Mouse (Mus musculus): ENCODE measurements around the gene Utp14b. TPM values are rescaled to one million over a fixed set of nuclear protein-coding genes. Genes with fewer than 3 reads are reported as not detected.

Gene Utp14b
- polyA plus RNA-seq, 1 experiment from 2014 or later, result 5.8 TPM

DNA sequence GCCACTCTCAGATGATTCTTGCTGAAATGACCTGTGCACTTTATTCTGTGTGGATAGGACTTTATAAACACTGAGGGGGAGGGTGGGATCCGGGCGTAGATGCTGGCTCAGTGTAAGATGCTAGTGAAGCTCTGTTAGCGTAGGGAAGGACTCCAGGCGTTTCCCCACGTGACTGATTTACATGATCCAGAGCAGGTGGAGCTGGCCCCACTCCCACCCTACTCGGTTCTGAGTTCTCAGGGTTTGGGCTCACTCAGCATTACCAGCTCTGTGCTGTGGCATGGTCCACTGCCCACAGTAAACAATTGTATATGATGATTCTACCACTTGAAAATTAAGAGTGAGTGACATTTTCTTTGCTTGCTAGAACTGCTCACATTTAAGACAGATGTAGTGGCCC is 40.3 kb downstream of the Utp14b start:
- no peak overlapping the region for H3K27ac ChIP-seq (ENCODE audit: low read depth)
- no peak overlapping the region for H3K4me3 ChIP-seq (ENCODE audit: low read depth, low read length)
- 57% methylated on average over 6 of the region's 6 CpGs for WGBS
- ATAC-seq (replicated peaks; ENCODE audit: low FRiP score, low TSS enrichment, low read depth), result no peak
- H3K4me2 ChIP-seq (ENCODE audit: low read length), result no peak overlapping the region
- DNase-seq (ENCODE audit: low spot score), result no peak
- H3K27me3 ChIP-seq (replicated peaks; ENCODE audit: control insufficient read depth, insufficient read depth, low read length), result no peaks in the 10 kb centered on the region
- H3K4me1 ChIP-seq (replicated peaks; ENCODE audit: control insufficient read depth, insufficient read depth, low read length), result no peaks in the 10 kb centered on the region
- no peak overlapping the region for H3K9ac ChIP-seq (ENCODE audit: low read length)
- peaks cover 88% of the 10 kb centered on the region for H3K36me3 ChIP-seq (ENCODE audit: control insufficient read depth, insufficient read depth, low read length)
- no peaks in the 10 kb centered on the region for H3K9me3 ChIP-seq (ENCODE audit: control insufficient read depth, low read length)

DNA sequence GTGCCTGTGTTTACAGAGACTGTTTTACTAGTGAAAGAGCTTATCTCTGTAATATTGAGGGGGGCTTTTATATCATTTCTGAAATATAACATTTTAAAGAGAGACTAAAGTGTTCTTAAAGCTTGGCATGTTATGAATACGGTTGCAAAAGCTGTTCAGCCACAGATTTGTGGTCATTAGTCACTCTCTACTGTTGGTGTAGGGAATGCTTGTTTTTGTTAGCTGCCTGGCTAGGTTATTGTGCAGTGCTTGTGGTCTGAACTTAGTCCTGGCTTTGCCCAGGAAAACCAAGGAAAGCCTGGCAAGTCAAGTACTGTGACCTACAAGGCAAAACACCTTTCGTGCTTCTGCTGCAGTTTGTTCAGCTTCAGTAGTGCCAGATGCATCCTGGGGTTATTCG is 43.9 kb downstream of the Utp14b start:
- Histone ChIP-seq H3K27me3 (replicated peaks; ENCODE audit: control insufficient read depth, insufficient read depth, low read length) (no peaks in the 10 kb centered on the region), H3K36me3 (ENCODE audit: control insufficient read depth, insufficient read depth, low read length) (peaks cover 91% of the 10 kb centered on the region), H3K4me2 (ENCODE audit: low read length) (no peak overlapping the region), H3K4me3 (ENCODE audit: low read depth, low read length) (no peak overlapping the region), H3K4me1 (replicated peaks; ENCODE audit: control insufficient read depth, insufficient read depth, low read length) (no peaks in the 10 kb centered on the region), H3K9me3 (ENCODE audit: control insufficient read depth, low read length) (no peaks in the 10 kb centered on the region), H3K27ac (ENCODE audit: low read depth) (no peak overlapping the region), H3K9ac (ENCODE audit: low read length) (no peak overlapping the region)
- 85% methylated on average over 3 of the region's 3 CpGs for WGBS
- ATAC-seq (replicated peaks; ENCODE audit: low FRiP score, low TSS enrichment, low read depth), result no peak
- no peak for DNase-seq (ENCODE audit: low spot score)

DNA sequence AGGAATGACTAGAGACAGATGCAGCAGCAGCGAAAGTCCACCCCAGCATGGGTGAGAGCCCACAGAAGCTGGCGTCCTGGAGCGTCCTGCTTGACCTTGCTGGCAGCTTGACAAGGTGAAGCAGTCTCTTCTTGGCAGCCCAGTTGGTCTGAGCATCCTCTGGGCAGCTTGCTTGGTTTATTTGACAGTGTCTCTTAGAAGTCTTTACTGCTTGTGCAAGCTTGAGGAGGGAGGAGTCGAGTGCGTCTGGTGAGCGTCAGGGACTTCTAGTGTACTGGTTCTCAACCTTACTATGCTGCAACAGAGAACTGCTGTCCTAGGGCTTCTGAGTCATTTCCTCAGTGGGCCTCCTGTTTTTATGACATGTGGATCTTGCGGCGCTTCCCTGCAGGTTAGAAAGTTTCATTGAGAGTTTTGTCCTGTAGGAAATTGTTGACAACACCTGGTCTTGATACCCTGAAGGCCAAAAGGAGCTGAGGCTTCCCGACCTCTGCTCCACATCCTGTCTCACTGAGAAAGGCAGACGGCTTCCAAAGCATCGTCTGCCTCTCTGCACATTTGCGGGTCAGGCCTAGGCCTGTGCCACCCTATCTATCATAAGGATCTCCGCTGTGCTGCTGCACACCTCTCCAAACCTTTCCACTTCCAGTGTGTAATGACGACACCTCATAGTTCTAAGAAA is 44.6 kb downstream of the Utp14b start:
- ATAC-seq (replicated peaks; ENCODE audit: low FRiP score, low TSS enrichment, low read depth) (no peak), DNase-seq (ENCODE audit: low spot score) (no peak)
- Histone ChIP-seq H3K9me3 (ENCODE audit: control insufficient read depth, low read length) (no peaks in the 10 kb centered on the region), H3K36me3 (ENCODE audit: control insufficient read depth, insufficient read depth, low read length) (peaks cover 84% of the 10 kb centered on the region), H3K9ac (ENCODE audit: low read length) (no peak overlapping the region), H3K4me1 (replicated peaks; ENCODE audit: control insufficient read depth, insufficient read depth, low read length) (no peaks in the 10 kb centered on the region), H3K4me3 (ENCODE audit: low read depth, low read length) (no peak overlapping the region), H3K27me3 (replicated peaks; ENCODE audit: control insufficient read depth, insufficient read depth, low read length) (no peaks in the 10 kb centered on the region), H3K4me2 (ENCODE audit: low read length) (no peak overlapping the region), H3K27ac (ENCODE audit: low read depth) (no peak overlapping the region)
- WGBS, result 61% methylated on average over 14 of the region's 14 CpGs

GRCm38 (mm10) chr1:78702964-78703285 is 45.1 kb downstream of the Utp14b start:
- H3K36me3 ChIP-seq (ENCODE audit: control insufficient read depth, insufficient read depth, low read length), result peaks cover 81% of the 10 kb centered on the region
- no peaks in the 10 kb centered on the region for H3K27me3 ChIP-seq (replicated peaks; ENCODE audit: control insufficient read depth, insufficient read depth, low read length)
- H3K4me3 ChIP-seq (ENCODE audit: low read depth, low read length), result no peak overlapping the region
- DNase-seq (ENCODE audit: low spot score), result no peak
- no peak for ATAC-seq (replicated peaks; ENCODE audit: low FRiP score, low TSS enrichment, low read depth)
- no peaks in the 10 kb centered on the region for H3K4me1 ChIP-seq (replicated peaks; ENCODE audit: control insufficient read depth, insufficient read depth, low read length)
- no peak overlapping the region for H3K4me2 ChIP-seq (ENCODE audit: low read length)
- WGBS, result 82% methylated on average over 2 of the region's 2 CpGs
- no peaks in the 10 kb centered on the region for H3K9me3 ChIP-seq (ENCODE audit: control insufficient read depth, low read length)
- H3K9ac ChIP-seq (ENCODE audit: low read length), result no peak overlapping the region
- H3K27ac ChIP-seq (ENCODE audit: low read depth), result no peak overlapping the region

DNA sequence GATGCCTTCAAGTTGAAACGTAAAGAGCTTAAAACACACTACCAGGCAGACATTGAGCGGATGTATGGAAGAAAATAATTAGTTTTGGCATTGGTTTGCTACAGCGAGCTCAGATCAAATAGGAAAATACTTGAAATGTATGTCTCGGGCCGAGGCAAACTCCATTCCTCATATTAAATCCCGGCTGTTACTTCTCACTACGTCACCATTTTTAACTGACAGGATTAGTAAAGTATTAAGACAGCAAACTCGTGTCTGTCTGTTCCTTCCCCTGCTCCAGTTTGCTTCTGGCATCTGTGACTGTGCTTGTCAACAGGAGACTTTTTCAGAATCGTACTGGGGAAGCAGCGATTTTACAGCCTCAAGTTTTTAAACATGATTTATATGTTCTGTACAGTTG is 48.5 kb downstream of the Utp14b start:
- ATAC-seq (replicated peaks; ENCODE audit: low FRiP score, low TSS enrichment, low read depth) (no peak), DNase-seq (ENCODE audit: low spot score) (no peak)
- no peaks in the 10 kb centered on the region for H3K4me1 ChIP-seq (replicated peaks; ENCODE audit: control insufficient read depth, insufficient read depth, low read length)
- H3K27ac ChIP-seq (ENCODE audit: low read depth), result no peak overlapping the region
- no peak overlapping the region for H3K4me2 ChIP-seq (ENCODE audit: low read length)
- WGBS, result 84% methylated on average over 10 of the region's 10 CpGs
- no peaks in the 10 kb centered on the region for H3K27me3 ChIP-seq (replicated peaks; ENCODE audit: control insufficient read depth, insufficient read depth, low read length)
- H3K9ac ChIP-seq (ENCODE audit: low read length), result no peak overlapping the region
- no peaks in the 10 kb centered on the region for H3K9me3 ChIP-seq (ENCODE audit: control insufficient read depth, low read length)
- peaks cover 52% of the 10 kb centered on the region for H3K36me3 ChIP-seq (ENCODE audit: control insufficient read depth, insufficient read depth, low read length)
- no peak overlapping the region for H3K4me3 ChIP-seq (ENCODE audit: low read depth, low read length)

GRCm38 (mm10) chr1:78707280-78707679 is 49.4 kb downstream of the Utp14b start:
- H3K36me3 ChIP-seq (ENCODE audit: control insufficient read depth, insufficient read depth, low read length), result peaks cover 43% of the 10 kb centered on the region
- 65% methylated on average over 4 of the region's 4 CpGs for WGBS
- no peak overlapping the region for H3K4me2 ChIP-seq (ENCODE audit: low read length)
- H3K4me1 ChIP-seq (replicated peaks; ENCODE audit: control insufficient read depth, insufficient read depth, low read length), result no peaks in the 10 kb centered on the region
- no peaks in the 10 kb centered on the region for H3K27me3 ChIP-seq (replicated peaks; ENCODE audit: control insufficient read depth, insufficient read depth, low read length)
- H3K9me3 ChIP-seq (ENCODE audit: control insufficient read depth, low read length), result no peaks in the 10 kb centered on the region
- ATAC-seq (replicated peaks; ENCODE audit: low FRiP score, low TSS enrichment, low read depth), result no peak
- no peak overlapping the region for H3K4me3 ChIP-seq (ENCODE audit: low read depth, low read length)
- DNase-seq (ENCODE audit: low spot score), result no peak
- H3K9ac ChIP-seq (ENCODE audit: low read length), result no peak overlapping the region
- H3K27ac ChIP-seq (ENCODE audit: low read depth), result no peak overlapping the region

DNA sequence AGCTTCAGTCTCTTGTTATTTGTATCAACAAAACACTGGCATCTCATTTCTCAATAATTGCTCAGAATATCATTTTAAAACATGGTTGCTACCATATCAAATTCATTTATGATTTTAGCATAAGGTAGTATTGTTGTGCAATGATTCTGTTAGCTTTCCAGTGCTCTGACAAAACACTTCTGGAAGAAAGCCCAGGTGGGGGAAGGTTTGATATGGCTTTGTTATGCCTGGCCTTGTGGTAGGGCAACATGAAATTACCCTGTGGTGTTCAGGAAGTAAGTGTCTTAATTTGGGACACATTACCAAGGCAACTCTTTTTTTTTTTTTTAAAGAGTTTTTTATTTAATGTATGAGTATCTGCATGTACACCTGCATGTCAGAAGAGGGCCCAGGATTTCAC is 52.2 kb downstream of the Utp14b start:
- Histone ChIP-seq H3K27ac (ENCODE audit: low read depth) (no peak overlapping the region), H3K9me3 (ENCODE audit: control insufficient read depth, low read length) (no peaks in the 10 kb centered on the region), H3K27me3 (replicated peaks; ENCODE audit: control insufficient read depth, insufficient read depth, low read length) (no peaks in the 10 kb centered on the region), H3K36me3 (ENCODE audit: control insufficient read depth, insufficient read depth, low read length) (peaks cover 15% of the 10 kb centered on the region), H3K4me1 (replicated peaks; ENCODE audit: control insufficient read depth, insufficient read depth, low read length) (no peaks in the 10 kb centered on the region), H3K9ac (ENCODE audit: low read length) (no peak overlapping the region), H3K4me2 (ENCODE audit: low read length) (no peak overlapping the region), H3K4me3 (ENCODE audit: low read depth, low read length) (no peak overlapping the region)
- DNase-seq (ENCODE audit: low spot score) (no peak), ATAC-seq (replicated peaks; ENCODE audit: low FRiP score, low TSS enrichment, low read depth) (no peak)

DNA sequence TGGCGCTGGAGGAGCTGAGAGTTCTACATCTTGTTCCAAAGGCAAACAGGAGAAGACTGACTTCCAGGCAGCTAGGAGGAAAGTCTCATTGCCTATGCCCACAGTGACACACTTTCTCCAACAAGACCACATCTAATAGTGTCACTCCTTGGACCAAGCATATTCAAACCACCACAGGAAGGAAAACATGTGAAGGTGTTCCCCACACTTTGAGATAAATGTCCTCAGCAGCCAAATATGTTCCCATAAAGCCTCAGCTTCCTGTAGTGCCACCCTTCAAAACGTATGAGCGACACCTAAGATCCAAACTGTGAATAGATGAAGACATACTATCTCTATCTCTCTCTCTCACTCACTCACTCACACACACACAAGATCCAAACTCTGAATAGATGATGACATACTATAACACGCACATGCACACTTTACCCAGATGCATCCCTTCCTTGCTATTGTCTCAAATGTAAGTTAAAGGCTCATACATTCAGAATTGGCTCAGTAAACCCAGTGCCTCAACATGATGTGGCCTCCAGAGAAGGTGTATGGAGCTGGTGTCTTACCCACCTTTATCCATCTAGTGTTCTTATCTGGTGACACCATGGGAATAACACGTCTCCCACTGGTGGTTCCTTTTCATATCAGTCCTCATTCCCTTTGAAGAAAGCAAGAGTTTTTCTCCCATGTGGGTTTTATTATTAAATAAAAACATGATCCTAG is 52.9 kb downstream of the Utp14b start:
- H3K4me3 ChIP-seq (ENCODE audit: low read depth, low read length), result no peak overlapping the region
- 0 out of 2 replicates have a peak, but pooled peaks cover 8% of the 10 kb centered on the region for H3K36me3 ChIP-seq (ENCODE audit: control insufficient read depth, insufficient read depth, low read length)
- H3K27ac ChIP-seq (ENCODE audit: low read depth), result no peak overlapping the region
- 88% methylated on average over 5 of the region's 5 CpGs for WGBS
- no peak overlapping the region for H3K4me2 ChIP-seq (ENCODE audit: low read length)
- DNase-seq (ENCODE audit: low spot score) (no peak), ATAC-seq (replicated peaks; ENCODE audit: low FRiP score, low TSS enrichment, low read depth) (no peak)
- no peaks in the 10 kb centered on the region for H3K4me1 ChIP-seq (replicated peaks; ENCODE audit: control insufficient read depth, insufficient read depth, low read length)
- no peaks in the 10 kb centered on the region for H3K9me3 ChIP-seq (ENCODE audit: control insufficient read depth, low read length)
- H3K27me3 ChIP-seq (replicated peaks; ENCODE audit: control insufficient read depth, insufficient read depth, low read length), result no peaks in the 10 kb centered on the region
- H3K9ac ChIP-seq (ENCODE audit: low read length), result no peak overlapping the region
